Mouse (Mus musculus) limb, embryonic 12.5 days (tissue): Measurements from ENCODE around the gene Rph3a. TPM values are rescaled to one million over a fixed set of nuclear protein-coding genes. Genes with fewer than 3 reads are reported as not detected.

Experiments used
- ATAC-seq: fragments of 200-750 bp; cut with Nextera tagmentation; 2 replicates; pipeline ENCODE4 v1.8.0; 2017; ENCODE audit warnings: low read depth, moderate TSS enrichment; ENCODE audit not compliant: insufficient number of reproducible peaks, insufficient read depth, low FRiP score, low TSS enrichment
- H3K27ac ChIP-seq: fragments of 300-500 bp; sonication (generic); 2 replicates; pipeline ENCODE4 v1.5.1; 2016; ENCODE audit warnings: mild to moderate bottlenecking, moderate library complexity
- H3K27me3 ChIP-seq: fragments of 300-500 bp; sonication (generic); 2 replicates; pipeline ENCODE4 v1.6.1; 2016; ENCODE audit warnings: mild to moderate bottlenecking, moderate library complexity
- H3K36me3 ChIP-seq: fragments of 300-500 bp; sonication (generic); 2 replicates; pipeline ENCODE4 v1.6.1; 2016; ENCODE audit warnings: mild to moderate bottlenecking, moderate library complexity
- H3K4me1 ChIP-seq: fragments of 300-500 bp; sonication (generic); replicated peaks from 2 replicates; pipeline ENCODE4 v1.6.1; 2016
- H3K4me2 ChIP-seq: fragments of 300-500 bp; sonication (generic); 2 replicates; pipeline ENCODE4 v1.6.1; 2016; ENCODE audit warnings: mild to moderate bottlenecking, moderate library complexity
- H3K4me3 ChIP-seq: fragments of 300-500 bp; sonication (generic); replicated peaks from 2 replicates; pipeline ENCODE4 v1.5.1; 2016; ENCODE audit warnings: mild to moderate bottlenecking
- H3K9ac ChIP-seq: fragments of 300-500 bp; sonication (generic); replicated peaks from 2 replicates; pipeline ENCODE4 v1.6.1; 2016; ENCODE audit warnings: mild to moderate bottlenecking, moderate library complexity
- H3K9me3 ChIP-seq: fragments of 300-500 bp; sonication (generic); 2 replicates; pipeline ENCODE4 v1.6.1; 2016; ENCODE audit warnings: mild to moderate bottlenecking, moderate library complexity
- WGBS: fragments of 180-500 bp; shearing (Covaris S2); methylation state at CpG from one replicate; pipeline ENCODE4 v1.1.7; 2016; 5-methylcytosine and 5-hydroxymethylcytosine counted together
- polyA plus RNA-seq: library from polyadenylated mRNA; unstranded; fragments of >200 nt; fragmentation: Nextera tagmentation; extraction: Ambion mirVana; gene quantifications from 2 replicates; pipeline ENCODE4 v1.2.1, GENCODE M21; 2016

The Rph3a gene
- polyA plus RNA-seq, 1 experiment from 2014 or later, result not detected

GRCm38 (mm10) chr5:120974522-120974921 is 35.4 kb downstream of the Rph3a start:
- no peak for ATAC-seq
- Histone ChIP-seq H3K9ac (no peak overlapping the region), H3K4me1 (no peaks in the 10 kb centered on the region), H3K36me3 (no peaks in the 10 kb centered on the region), H3K4me2 (no peak overlapping the region), H3K27ac (no peak overlapping the region), H3K9me3 (no peaks in the 10 kb centered on the region), H3K4me3 (no peak overlapping the region), H3K27me3 (0 out of 2 replicates have a peak, but pooled peaks cover 2% of the 10 kb centered on the region)
- 57% methylated on average over 8 of the region's 8 CpGs for WGBS

- Histone ChIP-seq H3K4me2 (no peak overlapping the region), H3K9me3 (no peaks in the 10 kb centered on the region), H3K36me3 (no peaks in the 10 kb centered on the region), H3K9ac (no peak overlapping the region), H3K27ac (no peak overlapping the region), H3K4me3 (no peak overlapping the region), H3K4me1 (no peaks in the 10 kb centered on the region), H3K27me3 (0 out of 2 replicates have a peak, but pooled peaks cover 2% of the 10 kb centered on the region)
- no peak for ATAC-seq
- 78% methylated on average over 6 of the region's 6 CpGs for WGBS
Measured at GRCm38 (mm10) chr5:120972278-120972677, 37.6 kb downstream of the Rph3a start.

DNA sequence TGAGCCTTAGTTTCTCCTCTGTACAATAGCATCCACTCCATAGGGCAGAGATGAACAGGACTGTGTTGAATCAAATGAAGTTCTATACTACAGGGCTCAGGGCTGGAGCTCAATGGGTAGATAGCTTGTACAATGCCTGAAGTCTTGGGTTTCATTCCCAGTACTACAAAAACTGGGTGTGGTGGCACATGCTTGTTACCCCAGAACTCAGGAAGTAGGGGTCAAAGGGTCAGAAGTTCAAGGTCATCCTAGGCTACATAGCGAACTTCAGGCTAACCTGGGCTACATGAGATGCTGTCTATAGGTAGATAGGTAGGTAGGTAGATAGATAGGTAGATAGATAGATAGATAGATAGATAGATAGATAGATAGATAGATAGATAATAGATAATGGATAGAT is 38.6 kb downstream of the Rph3a start:
- no peaks in the 10 kb centered on the region for H3K4me1 ChIP-seq
- H3K9me3 ChIP-seq, result no peaks in the 10 kb centered on the region
- H3K4me2 ChIP-seq, result no peak overlapping the region
- ATAC-seq, result no peak
- 0 out of 2 replicates have a peak, but pooled peaks cover 2% of the 10 kb centered on the region for H3K27me3 ChIP-seq
- no peak overlapping the region for H3K4me3 ChIP-seq
- H3K36me3 ChIP-seq, result no peaks in the 10 kb centered on the region
- no peak overlapping the region for H3K9ac ChIP-seq
- H3K27ac ChIP-seq, result no peak overlapping the region
- WGBS, result 82% methylated on average over 1 of the region's 1 CpGs

DNA sequence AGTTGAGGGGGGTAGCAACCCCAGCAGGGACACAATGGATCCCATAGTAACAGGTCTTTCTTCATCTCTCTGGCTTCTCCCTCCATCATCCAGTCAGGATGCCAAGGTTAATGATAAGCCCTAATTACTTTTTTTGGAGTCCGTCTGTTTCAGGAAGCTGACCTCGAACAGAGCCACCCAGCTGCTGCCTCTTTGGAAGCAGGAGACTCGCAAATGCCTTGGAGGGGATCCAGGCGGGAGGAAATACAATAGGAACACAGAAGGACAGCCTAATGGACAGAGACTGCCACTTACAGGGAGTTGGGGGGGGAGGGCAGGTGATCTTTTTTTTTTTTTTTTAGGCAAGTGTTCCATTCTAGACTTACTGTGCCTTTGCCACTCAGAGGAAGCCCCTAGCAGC is 40.2 kb downstream of the Rph3a start:
- Histone ChIP-seq H3K4me1 (no peaks in the 10 kb centered on the region), H3K4me3 (no peak overlapping the region), H3K9ac (no peak overlapping the region), H3K9me3 (no peaks in the 10 kb centered on the region), H3K36me3 (no peaks in the 10 kb centered on the region), H3K4me2 (no peak overlapping the region), H3K27me3 (0 out of 2 replicates have a peak, but pooled peaks cover 2% of the 10 kb centered on the region), H3K27ac (no peak overlapping the region)
- 50% methylated on average over 4 of the region's 4 CpGs for WGBS
- ATAC-seq, result no peak

DNA sequence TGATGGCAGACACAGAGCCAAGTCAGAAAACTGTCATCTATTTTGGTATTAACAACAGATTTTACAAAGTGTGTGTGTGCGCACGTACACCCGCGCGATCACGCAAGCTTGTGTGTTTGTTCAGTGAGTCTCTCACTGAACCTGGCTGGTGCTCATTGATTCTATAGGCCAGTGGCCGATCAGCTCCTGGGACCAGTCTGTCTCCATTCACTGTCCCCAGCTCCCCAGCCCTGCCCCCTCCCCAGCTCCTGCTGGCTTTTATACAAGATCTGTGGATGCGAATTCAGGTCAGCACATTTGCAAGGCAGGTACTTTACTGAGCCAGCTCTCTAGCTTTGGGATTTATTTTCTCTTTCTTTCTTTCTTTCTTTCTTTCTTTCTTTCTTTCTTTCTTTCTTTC is 41.1 kb downstream of the Rph3a start:
- 88% methylated on average over 8 of the region's 8 CpGs for WGBS
- no peak for ATAC-seq

DNA sequence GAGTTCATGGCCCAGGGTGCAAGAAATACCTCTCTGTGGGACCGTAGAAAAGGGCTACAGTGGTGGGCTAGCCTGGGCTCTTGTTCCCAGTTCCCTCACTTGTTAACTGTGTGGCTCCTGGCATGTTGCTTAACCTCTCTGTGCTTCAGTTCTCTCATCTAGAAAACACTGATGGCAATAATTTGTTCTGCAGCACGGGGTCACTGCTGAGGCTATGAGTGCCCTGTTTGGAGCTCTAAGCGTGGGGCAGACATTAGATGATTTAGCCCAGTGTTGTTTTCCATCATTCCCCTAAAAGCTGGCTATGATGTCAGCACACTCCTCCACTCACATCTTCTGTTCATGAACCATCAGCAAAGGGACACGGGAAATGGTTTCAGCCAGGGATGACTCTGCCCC is 41.8 kb downstream of the Rph3a start:
- Histone ChIP-seq H3K27me3 (no peaks in the 10 kb centered on the region), H3K27ac (no peak overlapping the region), H3K9ac (no peak overlapping the region), H3K4me2 (no peak overlapping the region), H3K9me3 (no peaks in the 10 kb centered on the region), H3K4me1 (no peaks in the 10 kb centered on the region), H3K4me3 (no peak overlapping the region), H3K36me3 (no peaks in the 10 kb centered on the region)
- ATAC-seq, result no peak
- 73% methylated on average over 4 of the region's 4 CpGs for WGBS

More for the DNA sequence above, 41.1 kb downstream of the Rph3a start:
- H3K36me3 ChIP-seq, result no peaks in the 10 kb centered on the region
- H3K9ac ChIP-seq, result no peak overlapping the region
- no peak overlapping the region for H3K4me3 ChIP-seq
- no peaks in the 10 kb centered on the region for H3K9me3 ChIP-seq
- H3K27me3 ChIP-seq, result 0 out of 2 replicates have a peak, but pooled peaks cover 2% of the 10 kb centered on the region
- no peak overlapping the region for H3K4me2 ChIP-seq
- H3K27ac ChIP-seq, result no peak overlapping the region
- no peaks in the 10 kb centered on the region for H3K4me1 ChIP-seq

GRCm38 (mm10) chr5:120967355-120968133 is 42.3 kb downstream of the Rph3a start:
- no peak for ATAC-seq
- H3K27me3 ChIP-seq, result no peaks in the 10 kb centered on the region
- no peaks in the 10 kb centered on the region for H3K4me1 ChIP-seq
- no peaks in the 10 kb centered on the region for H3K9me3 ChIP-seq
- H3K36me3 ChIP-seq, result no peaks in the 10 kb centered on the region
- H3K27ac ChIP-seq, result no peak overlapping the region
- H3K9ac ChIP-seq, result no peak overlapping the region
- no peak overlapping the region for H3K4me2 ChIP-seq
- H3K4me3 ChIP-seq, result no peak overlapping the region
- WGBS, result 67% methylated on average over 13 of the region's 13 CpGs

GRCm38 (mm10) chr5:120966894-120967293 is 43.0 kb downstream of the Rph3a start:
- H3K27me3 ChIP-seq, result no peaks in the 10 kb centered on the region
- no peak for ATAC-seq
- WGBS, result 89% methylated on average over 8 of the region's 8 CpGs
- no peak overlapping the region for H3K27ac ChIP-seq
- no peaks in the 10 kb centered on the region for H3K9me3 ChIP-seq
- no peaks in the 10 kb centered on the region for H3K4me1 ChIP-seq
- no peak overlapping the region for H3K9ac ChIP-seq
- H3K4me2 ChIP-seq, result no peak overlapping the region
- H3K36me3 ChIP-seq, result no peaks in the 10 kb centered on the region
- no peak overlapping the region for H3K4me3 ChIP-seq

DNA sequence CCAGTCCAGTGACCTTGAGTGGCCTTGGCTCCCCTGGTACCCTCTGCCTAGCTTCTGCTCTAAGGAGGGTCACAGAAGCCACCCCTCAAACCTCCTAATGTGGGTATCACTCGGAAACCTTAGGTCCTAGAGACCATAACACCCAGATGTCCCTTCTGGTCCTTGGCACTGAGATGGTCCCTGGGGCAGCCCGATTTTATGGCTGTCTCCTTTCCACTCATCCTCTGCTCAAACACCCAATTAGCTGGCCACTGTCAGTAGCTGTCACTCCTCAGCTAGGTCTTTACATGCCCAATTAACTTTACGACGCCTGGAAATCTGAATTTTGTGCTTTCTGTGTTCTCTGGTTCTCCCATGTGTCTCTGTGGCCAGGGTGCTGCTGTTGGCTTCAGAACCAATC is 43.7 kb downstream of the Rph3a start:
- Histone ChIP-seq H3K4me1 (no peaks in the 10 kb centered on the region), H3K27ac (no peak overlapping the region), H3K4me2 (no peak overlapping the region), H3K9me3 (no peaks in the 10 kb centered on the region), H3K27me3 (no peaks in the 10 kb centered on the region), H3K9ac (no peak overlapping the region), H3K36me3 (no peaks in the 10 kb centered on the region), H3K4me3 (no peak overlapping the region)
- WGBS, result 62% methylated on average over 4 of the region's 4 CpGs
- ATAC-seq, result no peak

DNA sequence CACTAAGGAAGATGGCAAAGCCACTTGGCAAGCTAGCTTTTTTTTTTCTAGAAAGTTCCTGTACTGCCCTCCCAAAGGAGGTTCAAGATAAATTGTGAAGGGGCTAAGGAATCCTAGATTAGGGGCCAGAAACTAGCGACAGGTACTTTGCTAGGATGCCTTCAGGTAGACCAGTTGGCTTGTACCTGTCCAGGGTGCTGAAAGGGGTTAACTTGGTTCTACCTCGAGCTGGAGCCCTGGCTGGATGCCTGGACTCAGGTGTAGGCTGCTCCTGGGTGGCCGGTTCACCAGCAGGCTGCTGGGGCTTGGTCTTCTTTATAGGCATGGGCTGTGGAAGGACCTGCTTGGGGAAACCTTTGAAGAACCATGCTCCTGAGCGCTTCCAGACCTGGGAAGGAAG is 48.9 kb downstream of the Rph3a start:
- no peak for ATAC-seq
- H3K27ac ChIP-seq, result no peak overlapping the region
- H3K36me3 ChIP-seq, result no peaks in the 10 kb centered on the region
- 46% methylated on average over 4 of the region's 4 CpGs for WGBS
- no peak overlapping the region for H3K4me3 ChIP-seq
- H3K9me3 ChIP-seq, result no peaks in the 10 kb centered on the region
- no peak overlapping the region for H3K9ac ChIP-seq
- no peak overlapping the region for H3K4me2 ChIP-seq
- no peaks in the 10 kb centered on the region for H3K4me1 ChIP-seq
- no peaks in the 10 kb centered on the region for H3K27me3 ChIP-seq

GRCm38 (mm10) chr5:120953974-120954373 is 55.9 kb downstream of the Rph3a start:
- H3K4me1 ChIP-seq, result no peaks in the 10 kb centered on the region
- no peak overlapping the region for H3K9ac ChIP-seq
- H3K9me3 ChIP-seq, result no peaks in the 10 kb centered on the region
- no peak overlapping the region for H3K4me3 ChIP-seq
- 13% methylated on average over 5 of the region's 5 CpGs for WGBS
- no peaks in the 10 kb centered on the region for H3K27me3 ChIP-seq
- no peak for ATAC-seq
- no peaks in the 10 kb centered on the region for H3K36me3 ChIP-seq
- H3K27ac ChIP-seq, result no peak overlapping the region
- no peak overlapping the region for H3K4me2 ChIP-seq

DNA sequence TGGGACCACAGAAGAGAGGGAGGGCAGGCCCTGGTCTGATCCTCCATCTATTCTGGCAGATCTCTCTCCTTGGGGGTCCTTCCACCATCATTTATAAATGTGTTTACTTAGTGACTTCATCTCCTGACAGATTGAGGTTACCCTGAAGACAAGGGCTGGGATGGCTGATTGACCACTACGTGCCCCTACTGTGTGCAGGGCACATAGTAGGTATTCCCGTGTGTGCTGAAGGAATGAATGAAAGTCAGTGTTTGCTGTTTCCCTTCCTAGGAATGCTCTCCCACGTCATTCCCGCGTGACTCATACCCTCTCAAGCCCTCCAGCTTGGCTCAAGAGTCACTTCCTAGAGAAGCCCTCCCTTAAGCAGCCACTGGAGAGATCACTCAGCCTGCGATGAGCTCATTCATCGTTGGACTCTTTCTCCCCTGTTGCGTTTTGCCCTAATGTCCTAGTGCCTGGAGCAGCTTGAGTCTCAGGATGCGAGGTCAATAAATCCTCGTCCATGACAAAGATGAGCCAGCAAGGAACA is 57.6 kb downstream of the Rph3a start:
- Histone ChIP-seq H3K9ac (no peak overlapping the region), H3K27ac (no peak overlapping the region), H3K27me3 (no peaks in the 10 kb centered on the region), H3K4me2 (no peak overlapping the region), H3K9me3 (no peaks in the 10 kb centered on the region), H3K36me3 (no peaks in the 10 kb centered on the region), H3K4me3 (no peak overlapping the region), H3K4me1 (no peaks in the 10 kb centered on the region)
- ATAC-seq, result no peak
- WGBS, result 75% methylated on average over 10 of the region's 10 CpGs
